Mouse (Mus musculus) lung, embryonic 14.5 days (tissue): ENCODE results near the gene Gm44503. TPM values are rescaled to one million over a fixed set of nuclear protein-coding genes. Genes with fewer than 3 reads are reported as not detected.

Experiments
- ATAC-seq: fragments of 200-750 bp; cut with Nextera tagmentation; 2 replicates; pipeline ENCODE4 v1.8.0; 2017; ENCODE audit warnings: mild to moderate bottlenecking, moderate TSS enrichment, moderate library complexity; ENCODE audit not compliant: insufficient read depth
- DNase-seq: peaks from one replicate; pipeline ENCODE4 v3.0.0-alpha.2; 2015
- H3K27ac ChIP-seq: fragments of 300-500 bp; sonication (generic); 2 replicates; pipeline ENCODE4 v1.5.1; 2014; ENCODE audit warnings: low read depth, mild to moderate bottlenecking, moderate library complexity
- H3K27me3 ChIP-seq: fragments of 300-500 bp; sonication (generic); 2 replicates; pipeline ENCODE4 v1.6.1; 2014; ENCODE audit warnings: low read length, control low read depth; ENCODE audit not compliant: insufficient read depth
- H3K36me3 ChIP-seq: fragments of 300-500 bp; sonication (generic); 2 replicates; pipeline ENCODE4 v1.6.1; 2014; ENCODE audit warnings: control low read depth; ENCODE audit not compliant: insufficient read depth
- H3K4me1 ChIP-seq: fragments of 300-500 bp; sonication (generic); 2 replicates; pipeline ENCODE4 v1.6.1; 2014; ENCODE audit warnings: antibody characterized with exemption, control low read depth; ENCODE audit not compliant: insufficient read depth
- H3K4me2 ChIP-seq: fragments of 300-500 bp; sonication (generic); 2 replicates; pipeline ENCODE4 v1.6.1; 2014; ENCODE audit warnings: mild to moderate bottlenecking
- H3K4me3 ChIP-seq: fragments of 300-500 bp; sonication (generic); 2 replicates; pipeline ENCODE4 v1.5.1; 2014; ENCODE audit warnings: low read depth, low read length
- H3K9ac ChIP-seq: fragments of 300-500 bp; sonication (generic); 2 replicates; pipeline ENCODE4 v1.6.1; 2014
- H3K9me3 ChIP-seq: fragments of 300-500 bp; sonication (generic); 2 replicates; pipeline ENCODE4 v1.6.1; 2016; ENCODE audit warnings: low read depth, low read length, control low read depth
- CTCF ChIP-seq: IDR thresholded peaks from 2 replicates; pipeline ENCODE4 v1.5.1; 2016; ENCODE audit warnings: antibody characterized with exemption, low read depth
- WGBS: fragments of 180-500 bp; shearing (Covaris S2); extraction: QIAGEN DNeasy Blood & Tissue Kit; methylation state at CpG from one replicate; pipeline ENCODE4 v1.1.7; 2014; 5-methylcytosine and 5-hydroxymethylcytosine counted together
- polyA plus RNA-seq: library from polyadenylated mRNA; unstranded; fragments of >200 nt; fragmentation: Nextera tagmentation; extraction: Ambion mirVana; gene quantifications from 2 replicates; pipeline ENCODE4 v1.2.1, GENCODE M21; 2014

The Gm44503 gene
- polyA plus RNA-seq, 1 experiment from 2014 or later, result not detected

DNA sequence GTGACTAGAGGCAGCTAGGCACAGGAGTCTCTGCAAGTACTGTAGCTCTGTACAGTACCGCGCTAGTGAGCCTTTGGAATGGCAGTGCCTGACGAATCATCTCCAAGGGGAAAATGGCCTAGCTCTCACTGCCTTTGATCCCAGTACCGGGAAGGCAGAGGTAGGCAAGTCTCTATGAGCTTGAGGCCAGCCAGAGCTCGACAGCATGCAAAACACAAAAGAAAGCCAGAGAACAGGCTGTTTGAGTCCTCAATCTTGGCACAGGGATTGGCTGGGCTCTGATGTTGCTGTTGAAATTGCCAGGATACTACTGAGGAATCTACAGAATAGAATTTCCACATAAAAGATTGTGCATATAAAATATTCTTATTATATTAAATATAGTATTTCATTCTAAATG, 13.8 kb downstream of the Gm44503 start:
- no peaks in the 10 kb centered on the region for H3K9me3 ChIP-seq
- TF ChIP-seq CTCF, result no peak
- 74% methylated on average over 5 of the region's 5 CpGs for WGBS
- no peak overlapping the region for H3K4me2 ChIP-seq
- H3K27ac ChIP-seq, result no peak overlapping the region
- no peak overlapping the region for H3K9ac ChIP-seq
- no peaks in the 10 kb centered on the region for H3K36me3 ChIP-seq
- no peaks in the 10 kb centered on the region for H3K27me3 ChIP-seq
- no peaks in the 10 kb centered on the region for H3K4me1 ChIP-seq
- DNase-seq, result no peak
- no peak for ATAC-seq
- H3K4me3 ChIP-seq, result no peak overlapping the region

GRCm38 (mm10) chr9:72972984-72973383, 14.3 kb downstream of the Gm44503 start:
- no peak for TF ChIP-seq CTCF
- DNase-seq (no peak), ATAC-seq (no peak)
- H3K36me3 ChIP-seq, result no peaks in the 10 kb centered on the region
- no peak overlapping the region for H3K4me3 ChIP-seq
- no peak overlapping the region for H3K9ac ChIP-seq
- H3K9me3 ChIP-seq, result no peaks in the 10 kb centered on the region
- no peaks in the 10 kb centered on the region for H3K4me1 ChIP-seq
- H3K27me3 ChIP-seq, result no peaks in the 10 kb centered on the region
- H3K4me2 ChIP-seq, result no peak overlapping the region
- no peak overlapping the region for H3K27ac ChIP-seq

DNA sequence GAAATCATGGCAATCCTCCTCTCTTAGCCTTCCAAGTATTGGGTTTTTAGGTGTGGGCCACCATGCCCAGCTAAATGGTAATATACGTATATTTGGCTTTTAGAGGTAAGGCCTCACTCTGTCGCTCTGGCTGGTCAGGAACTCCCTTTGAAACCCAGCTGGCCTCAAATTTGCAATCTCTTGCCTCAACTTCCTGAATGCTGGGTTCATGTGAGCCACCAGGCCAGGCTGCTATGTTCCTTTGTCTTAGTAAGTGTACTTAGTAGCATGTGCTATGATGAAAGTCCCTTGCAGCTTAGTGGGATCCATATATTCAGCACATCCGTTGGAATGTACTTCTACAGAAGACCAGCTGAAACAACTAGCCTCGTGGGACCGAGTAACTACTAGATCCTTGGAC, 16.1 kb downstream of the Gm44503 start:
- no peak for ATAC-seq
- no peaks in the 10 kb centered on the region for H3K27me3 ChIP-seq
- no peak overlapping the region for H3K9ac ChIP-seq
- H3K4me1 ChIP-seq, result no peaks in the 10 kb centered on the region
- H3K36me3 ChIP-seq, result no peaks in the 10 kb centered on the region
- no peak overlapping the region for H3K27ac ChIP-seq
- H3K4me3 ChIP-seq, result no peak overlapping the region
- no peak for TF ChIP-seq CTCF
- no peaks in the 10 kb centered on the region for H3K9me3 ChIP-seq
- 85% methylated on average over 5 of the region's 5 CpGs for WGBS
- DNase-seq, result no peak
- no peak overlapping the region for H3K4me2 ChIP-seq

DNA sequence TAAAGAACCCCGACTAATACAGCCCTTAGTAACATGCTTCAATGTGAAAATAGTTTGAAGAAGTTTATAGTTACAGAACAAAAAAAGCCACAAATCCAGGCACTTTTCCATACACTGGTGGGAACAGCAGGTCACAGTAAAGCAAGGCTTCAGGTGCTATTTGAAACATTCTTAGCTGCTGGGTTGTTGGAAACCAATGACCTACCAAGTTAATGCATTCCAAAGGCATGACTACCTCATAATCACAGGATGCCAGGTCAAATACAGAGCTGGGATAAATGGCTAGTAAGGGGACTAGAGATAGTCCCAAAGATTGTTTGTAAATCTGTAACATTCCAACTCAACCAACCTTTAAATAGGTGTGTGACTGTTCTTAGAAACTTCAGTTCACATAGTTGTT, 16.6 kb downstream of the Gm44503 start:
- Histone ChIP-seq H3K4me1 (no peaks in the 10 kb centered on the region), H3K4me2 (no peak overlapping the region), H3K27ac (no peak overlapping the region), H3K9ac (no peak overlapping the region), H3K9me3 (no peaks in the 10 kb centered on the region), H3K27me3 (no peaks in the 10 kb centered on the region), H3K4me3 (no peak overlapping the region), H3K36me3 (no peaks in the 10 kb centered on the region)
- no peak for ATAC-seq
- DNase-seq, result no peak
- TF ChIP-seq CTCF, result no peak
- 86% methylated on average over 1 of the region's 1 CpGs for WGBS

DNA sequence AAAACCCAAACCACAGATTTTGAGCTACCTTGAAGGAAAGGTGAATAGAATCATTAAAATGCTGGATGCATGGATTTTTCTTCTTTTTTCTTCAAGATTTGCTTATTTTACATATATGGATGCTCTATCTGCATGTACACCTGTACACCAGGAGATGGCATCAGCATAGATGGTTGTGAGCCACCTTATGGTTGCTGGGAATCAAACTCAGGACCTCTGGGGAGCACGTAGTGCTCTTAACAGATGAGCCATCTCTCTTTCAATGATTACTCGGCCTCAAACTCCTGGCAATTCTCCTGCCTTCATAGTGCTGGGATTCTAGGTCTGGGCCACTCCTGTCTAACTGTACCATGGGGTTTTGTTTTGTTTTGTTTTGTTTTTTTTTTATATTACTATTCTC, 24.4 kb downstream of the Gm44503 start:
- Histone ChIP-seq H3K27me3 (no peaks in the 10 kb centered on the region), H3K9me3 (no peaks in the 10 kb centered on the region), H3K4me3 (no peak overlapping the region), H3K36me3 (no peaks in the 10 kb centered on the region), H3K4me2 (no peak overlapping the region), H3K27ac (no peak overlapping the region), H3K4me1 (peaks cover 4% of the 10 kb centered on the region; the same call in 1 of the 2 replicates), H3K9ac (no peak overlapping the region)
- no peak for ATAC-seq
- WGBS, result 51% methylated on average over 2 of the region's 2 CpGs
- TF ChIP-seq CTCF, result no peak
- no peak for DNase-seq

- TF ChIP-seq CTCF, result 0 out of 2 replicates have a peak, but pooled peaks have one; percentile 26
- Histone ChIP-seq H3K4me3 (peak within 1 kb of the TSS; percentile 86), H3K9me3 (no peaks in the 10 kb centered on the region), H3K27ac (no peak within 1 kb of the TSS), H3K36me3 (no peaks in the 10 kb centered on the region), H3K4me2 (peak within 1 kb of the TSS; percentile 90), H3K27me3 (no peaks in the 10 kb centered on the region), H3K4me1 (peaks cover 4% of the 10 kb centered on the region; the same call in 1 of the 2 replicates), H3K9ac (peak within 1 kb of the TSS; percentile 69)
- DNase-seq (peak; percentile 98), ATAC-seq (peak; percentile 100)
- under 1% methylated on average over 88 of the region's 88 CpGs for WGBS
Observed at GRCm38 (mm10) chr9:72985250-72986220, 26.9 kb downstream of the Gm44503 start, which contains the start of the genes Ccpg1os and Ccpg1. Ccpg1os (minus strand) TSS chr9:72985382. Ccpg1 (plus strand) TSS chr9:72985429.

DNA sequence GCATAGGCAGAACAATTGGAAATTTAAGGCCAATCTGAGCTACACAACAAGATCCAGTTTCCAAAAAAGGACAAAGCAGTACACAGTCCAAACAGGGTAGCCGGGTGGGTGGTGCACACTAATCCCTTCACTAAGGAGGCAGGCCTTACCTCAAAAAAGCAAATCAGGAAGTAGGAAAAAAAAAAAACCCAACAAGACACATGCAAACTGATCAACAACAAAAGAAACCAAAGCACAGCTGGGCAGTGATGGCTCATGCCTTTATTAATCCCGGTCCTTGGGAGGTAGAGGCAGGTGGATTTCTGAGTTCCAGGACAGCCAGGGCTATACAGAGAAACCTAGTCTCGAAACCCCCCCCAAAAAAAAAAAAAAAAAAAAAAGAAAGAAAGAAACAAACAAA, 29.1 kb downstream of the Gm44503 start:
- no peak for TF ChIP-seq CTCF
- H3K9ac ChIP-seq, result no peak overlapping the region
- ATAC-seq (no peak), DNase-seq (no peak)
- H3K36me3 ChIP-seq, result no peaks in the 10 kb centered on the region
- peaks cover 4% of the 10 kb centered on the region; the same call in 1 of the 2 replicates for H3K4me1 ChIP-seq
- 59% methylated on average over 3 of the region's 3 CpGs for WGBS
- no peak overlapping the region for H3K4me3 ChIP-seq
- no peak overlapping the region for H3K4me2 ChIP-seq
- H3K27me3 ChIP-seq, result no peaks in the 10 kb centered on the region
- no peaks in the 10 kb centered on the region for H3K9me3 ChIP-seq
- no peak overlapping the region for H3K27ac ChIP-seq
